Mouse (Mus musculus) limb, embryonic 13.5 days (tissue): ENCODE measurements around the gene Ash1l. TPM values are rescaled to one million over a fixed set of nuclear protein-coding genes. Genes with fewer than 3 reads are reported as not detected.

ENCODE experiments used
- polyA plus RNA-seq: library from polyadenylated mRNA; unstranded; fragments of >200 nt; fragmentation: Nextera tagmentation; extraction: Ambion mirVana; gene quantifications from 2 replicates; pipeline ENCODE4 v1.2.1, GENCODE M21; 2015

Gene Ash1l
- polyA plus RNA-seq, 1 experiment from 2014 or later = 27.1 TPM

Other genes with a start within 250 kb of the Ash1l start
- 50.1 and 51.1 TPM in 2 replicates for gene Rit1, start 233.8 kb upstream of the Ash1l start, polyA plus RNA-seq
- 24.0 and 27.0 TPM in 2 replicates for gene Syt11, start 175.5 kb upstream of the Ash1l start, polyA plus RNA-seq
- gene Gon4l, start 115.4 kb upstream of the Ash1l start, polyA plus RNA-seq = 12.2 and 14.0 TPM in 2 replicates
- 45.7 and 48.3 TPM in 2 replicates for gene Msto1, start 36.6 kb upstream of the Ash1l start, polyA plus RNA-seq
- 147 and 151 TPM in 2 replicates for gene Dap3, start 559 bp downstream of the Ash1l start, polyA plus RNA-seq
- gene Rusc1, start 142.7 kb downstream of the Ash1l start, polyA plus RNA-seq = 30.9 and 32.7 TPM in 2 replicates
- not detected in 2 replicates for gene Gm43738, start 150.5 kb downstream of the Ash1l start, polyA plus RNA-seq
- 194 and 207 TPM in 2 replicates for gene Fdps, start 151.3 kb downstream of the Ash1l start, polyA plus RNA-seq
- 0.33 and 0.68 TPM in 2 replicates for gene Pklr, start 185.5 kb downstream of the Ash1l start, polyA plus RNA-seq
- 2.0 and 3.0 TPM in 2 replicates for gene Hcn3, start 209.6 kb downstream of the Ash1l start, polyA plus RNA-seq
- gene Clk2, start 214.2 kb downstream of the Ash1l start, polyA plus RNA-seq = 32.3 and 36.6 TPM in 2 replicates
- 115 and 119 TPM in 2 replicates for gene Scamp3, start 226.9 kb downstream of the Ash1l start, polyA plus RNA-seq
- gene Fam189b, start 232.5 kb downstream of the Ash1l start, polyA plus RNA-seq = 34.0 and 35.2 TPM in 2 replicates